8 mouse cellular contexts compared by ENCODE assay signal in the genomic region with DNA sequence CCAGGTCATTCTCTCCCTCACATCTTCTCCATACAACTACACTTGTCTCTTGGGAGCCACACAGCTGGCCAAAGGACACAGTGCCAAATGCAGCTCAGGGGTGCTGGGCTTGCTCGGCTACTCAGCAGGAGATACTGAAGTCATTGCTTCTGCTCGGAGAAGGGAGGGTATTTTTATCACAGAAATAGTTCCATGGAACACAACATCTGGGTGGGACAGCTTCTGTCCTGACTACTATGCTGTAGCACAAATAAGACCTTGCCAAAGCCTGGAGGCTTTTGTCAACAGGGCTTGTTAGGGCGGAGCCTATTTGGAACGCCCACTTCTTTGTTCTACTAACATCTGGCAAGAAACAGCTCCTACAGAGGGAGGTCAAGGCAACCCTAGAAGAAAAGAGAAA. TPM values are rescaled to one million over a fixed set of nuclear protein-coding genes. Genes with fewer than 3 reads are reported as not detected.
DNase-seq lines count a peak whose midpoint lies in the region; ATAC-seq lines count a peak whose summit lies in the region.

No protein-coding gene starts in this region.

- no peak for ATAC-seq in intestine, embryonic 16.5 days
- no peak for ATAC-seq in intestine, embryonic 15.5 days
- 0 out of 2 replicates have a peak, but pooled peaks have one; percentile 14 for ATAC-seq in embryonic facial prominence, embryonic 11.5 days (replicated peaks; ENCODE audit: insufficient number of reproducible peaks, low FRiP score, low TSS enrichment, low read depth)
- no peak for ATAC-seq in CD4-positive, CD25-positive, alpha-beta regulatory T cell, adult 4 months

- no peaks in the 10 kb centered on the region for H3K36me3 ChIP-seq in intestine, embryonic 16.5 days (ENCODE audit: control insufficient read depth, insufficient read depth, low read length)
- no peaks in the 10 kb centered on the region for H3K36me3 ChIP-seq in intestine, embryonic 15.5 days
- H3K36me3 ChIP-seq in embryonic facial prominence, embryonic 11.5 days (replicated peaks; ENCODE audit: control insufficient read depth, insufficient read depth, low read depth, low read length) = no peaks in the 10 kb centered on the region

- H3K4me1 ChIP-seq in intestine, embryonic 16.5 days (ENCODE audit: control insufficient read depth, insufficient read depth, low read length) = peaks cover 15% of the 10 kb centered on the region
- H3K4me1 ChIP-seq in intestine, embryonic 15.5 days (replicated peaks) = 0 out of 2 replicates have a peak, but pooled peaks cover 12% of the 10 kb centered on the region
- H3K4me1 ChIP-seq in embryonic facial prominence, embryonic 11.5 days (ENCODE audit: control insufficient read depth, insufficient read depth, low read length) = no peaks in the 10 kb centered on the region

- no peak overlapping the region; the same call in 1 of the 2 replicates for H3K9ac ChIP-seq in intestine, embryonic 16.5 days (ENCODE audit: low read depth, low read length)
- no peak overlapping the region for H3K9ac ChIP-seq in intestine, embryonic 15.5 days
- no peak overlapping the region for H3K9ac ChIP-seq in embryonic facial prominence, embryonic 11.5 days (replicated peaks; ENCODE audit: low read length)

- DNase-seq in embryonic facial prominence, embryonic 11.5 days (ENCODE audit: low spot score) = peak; percentile 46
- DNase-seq in heart, postnatal 36 days = peak; percentile 64 to 76
- peak; percentile 42 for DNase-seq in lung, postnatal 25 days (ENCODE audit: low spot score)
- DNase-seq in layer of hippocampus, postnatal 36 days = no peak
- no peak for DNase-seq in c-Kit-positive CD71-positive TER-119-positive erythroid progenitor cells, embryonic 14.5 days (ENCODE audit: low spot score)

- no peaks in the 10 kb centered on the region for H3K9me3 ChIP-seq in intestine, embryonic 16.5 days (ENCODE audit: control insufficient read depth, low read length)
- no peaks in the 10 kb centered on the region for H3K9me3 ChIP-seq in intestine, embryonic 15.5 days
- H3K9me3 ChIP-seq in embryonic facial prominence, embryonic 11.5 days (replicated peaks; ENCODE audit: control insufficient read depth, low read length) = no peaks in the 10 kb centered on the region

- H3K4me2 ChIP-seq in intestine, embryonic 16.5 days (ENCODE audit: low read depth, low read length) = no peak overlapping the region
- H3K4me2 ChIP-seq in intestine, embryonic 15.5 days (replicated peaks) = no peak overlapping the region
- H3K4me2 ChIP-seq in embryonic facial prominence, embryonic 11.5 days (ENCODE audit: low read depth, low read length) = no peak overlapping the region

- WGBS in intestine, embryonic 16.5 days = 36% methylated on average over 4 of the region's 4 CpGs
- WGBS in intestine, embryonic 15.5 days = 49% methylated on average over 4 of the region's 4 CpGs
- WGBS in embryonic facial prominence, embryonic 11.5 days = 28% methylated on average over 4 of the region's 4 CpGs

- intact Hi-C loops in heart, postnatal 36 days (cut with DNase I) = loop anchor here (5.0 kb wide), 1 partner anchor 38 kb away; no protein-coding TSS in a partner anchor

- H3K27ac ChIP-seq in intestine, embryonic 16.5 days (ENCODE audit: low read length) = peak overlapping the region; percentile 41; the same call in 1 of the 2 replicates
- H3K27ac ChIP-seq in intestine, embryonic 15.5 days = no peak overlapping the region
- H3K27ac ChIP-seq in embryonic facial prominence, embryonic 11.5 days (replicated peaks; ENCODE audit: low read depth, low read length) = 0 out of 2 replicates have a peak overlapping the region, but pooled peaks have one; percentile 5

- no peak overlapping the region for H3K4me3 ChIP-seq in intestine, embryonic 16.5 days (ENCODE audit: low read length)
- H3K4me3 ChIP-seq in intestine, embryonic 15.5 days (replicated peaks) = no peak overlapping the region
- no peak overlapping the region for H3K4me3 ChIP-seq in embryonic facial prominence, embryonic 11.5 days (ENCODE audit: low read depth, low read length)

- H3K27me3 ChIP-seq in intestine, embryonic 16.5 days (replicated peaks; ENCODE audit: control insufficient read depth, insufficient read depth, low read length) = no peaks in the 10 kb centered on the region
- H3K27me3 ChIP-seq in intestine, embryonic 15.5 days (replicated peaks) = no peaks in the 10 kb centered on the region
- H3K27me3 ChIP-seq in embryonic facial prominence, embryonic 11.5 days (ENCODE audit: control insufficient read depth, insufficient read depth, low read length) = no peaks in the 10 kb centered on the region

RNA-seq across cellular contexts. Expression of a gene that starts 10.2 kb away (rescaled TPM):
- polyA plus RNA-seq in intestine, embryonic 16.5 days (2015; fragmentation: Nextera tagmentation; extraction: Ambion mirVana) = 19.7 and 19.8 TPM in 2 replicates
- 28.0 and 29.4 TPM in 2 replicates for polyA plus RNA-seq in intestine, embryonic 15.5 days (2015; fragmentation: Nextera tagmentation; extraction: Ambion mirVana)
- 25.3 and 26.2 TPM in 2 replicates for polyA plus RNA-seq in embryonic facial prominence, embryonic 11.5 days (2014; fragmentation: Nextera tagmentation; extraction: Ambion mirVana)
- 10 to 100 TPM; 80.3 to 90.0 TPM for total RNA-seq in heart, postnatal 36 days (2021)
- total RNA-seq in layer of hippocampus, postnatal 36 days (2021) = 10 to 100 TPM; 90.2 to 93.5 TPM
- polyA plus RNA-seq in CD4-positive, CD25-positive, alpha-beta regulatory T cell, adult 4 months (2017; shearing (Covaris generic)) = under 1 TPM in 1 of 2 experiments, not detected in 1; 0.22 TPM

Comparison
In these comparisons a context has a peak if more than half of its experiments do, and no peak if none do; other contexts are left out.
1. DNase-seq: peak in embryonic facial prominence, embryonic 11.5 days (single experiment), heart, postnatal 36 days (2 of 2) and lung, postnatal 25 days (single experiment); none in layer of hippocampus, postnatal 36 days (0 of 2) and c-Kit-positive CD71-positive TER-119-positive erythroid progenitor cells, embryonic 14.5 days (single experiment).
2. RNA of a gene that starts 10.2 kb away (polyA plus RNA-seq): 28.0 to 29.4 TPM in intestine, embryonic 15.5 days, 25.3 to 26.2 TPM in embryonic facial prominence, embryonic 11.5 days and 19.7 to 19.8 TPM in intestine, embryonic 16.5 days; 0.22 TPM in CD4-positive, CD25-positive, alpha-beta regulatory T cell, adult 4 months; every median in the first group is over 10 times any median in the second.